Mouse (Mus musculus): ENCODE data around the gene Clstn2. TPM values are rescaled to one million over a fixed set of nuclear protein-coding genes. Genes with fewer than 3 reads are reported as not detected.

Clstn2 gene
- 0.54 and 0.55 TPM in 2 replicates for polyA plus RNA-seq (2016; fragmentation: Nextera tagmentation; extraction: Ambion mirVana)

- no peak within 1 kb of the TSS for H3K27ac ChIP-seq
- H3K27me3 ChIP-seq (replicated peaks) = peaks cover 49% of the 10 kb centered on the region
- no peak for ATAC-seq
- peaks cover 8% of the 10 kb centered on the region; the same call in 1 of the 2 replicates for H3K4me1 ChIP-seq
- H3K4me3 ChIP-seq = peak within 1 kb of the TSS; percentile 51
- 0 out of 2 replicates have a peak within 1 kb of the TSS, but pooled peaks have one; percentile 12 for H3K9ac ChIP-seq
- no peaks in the 10 kb centered on the region for H3K9me3 ChIP-seq (replicated peaks)
- H3K4me2 ChIP-seq = peak within 1 kb of the TSS; percentile 69
- H3K36me3 ChIP-seq = no peaks in the 10 kb centered on the region
- 5% methylated on average over 49 of the region's 73 CpGs for WGBS (ENCODE audit: insufficient replicate concordance)
These were observed at the start of gene Clstn2 for GRCm38 (mm10) chr9:98032573-98033272. Gene Clstn2 (minus strand): TSS chr9:98033181.

- 53% methylated on average over 5 of the region's 5 CpGs for WGBS (ENCODE audit: insufficient replicate concordance)
- Histone ChIP-seq H3K9ac (no peak overlapping the region), H3K27ac (no peak overlapping the region), H3K36me3 (no peaks in the 10 kb centered on the region), H3K9me3 (replicated peaks) (peaks cover 12% of the 10 kb centered on the region; the same call in 1 of the 2 replicates), H3K4me1 (no peaks in the 10 kb centered on the region), H3K27me3 (replicated peaks) (no peaks in the 10 kb centered on the region), H3K4me2 (no peak overlapping the region), H3K4me3 (no peak overlapping the region)
- no peak for ATAC-seq
These were observed 34.8 kb upstream of the Clstn2 start for GRCm38 (mm10) chr9:98067767-98068166.

DNA sequence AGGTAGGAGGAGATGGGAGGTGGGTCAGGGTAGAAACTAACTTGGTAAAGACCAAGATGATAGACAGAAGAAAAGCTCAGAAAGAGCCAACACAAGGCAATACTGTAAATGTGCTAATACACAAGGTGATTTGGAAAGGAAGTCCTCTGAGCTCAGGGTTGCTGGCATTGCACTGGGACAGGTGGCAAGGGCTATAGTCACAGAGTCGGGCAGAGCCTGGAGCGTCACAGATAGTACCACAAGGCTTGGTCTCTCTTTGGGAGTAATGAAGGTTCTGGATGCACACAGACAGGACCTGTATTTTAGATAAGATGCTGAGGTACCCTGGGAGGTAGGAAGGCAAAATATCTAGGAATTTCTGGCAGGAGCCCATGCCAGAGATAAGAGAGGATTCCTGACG, 28.7 kb upstream of the Clstn2 start:
- 38% methylated on average over 3 of the region's 3 CpGs for WGBS (ENCODE audit: insufficient replicate concordance)
- no peaks in the 10 kb centered on the region for H3K9me3 ChIP-seq (replicated peaks)
- no peak for ATAC-seq
- no peaks in the 10 kb centered on the region for H3K4me1 ChIP-seq
- H3K27me3 ChIP-seq (replicated peaks) = no peaks in the 10 kb centered on the region
- H3K4me3 ChIP-seq = no peak overlapping the region
- no peak overlapping the region for H3K27ac ChIP-seq
- H3K4me2 ChIP-seq = no peak overlapping the region
- no peak overlapping the region for H3K9ac ChIP-seq
- no peaks in the 10 kb centered on the region for H3K36me3 ChIP-seq

DNA sequence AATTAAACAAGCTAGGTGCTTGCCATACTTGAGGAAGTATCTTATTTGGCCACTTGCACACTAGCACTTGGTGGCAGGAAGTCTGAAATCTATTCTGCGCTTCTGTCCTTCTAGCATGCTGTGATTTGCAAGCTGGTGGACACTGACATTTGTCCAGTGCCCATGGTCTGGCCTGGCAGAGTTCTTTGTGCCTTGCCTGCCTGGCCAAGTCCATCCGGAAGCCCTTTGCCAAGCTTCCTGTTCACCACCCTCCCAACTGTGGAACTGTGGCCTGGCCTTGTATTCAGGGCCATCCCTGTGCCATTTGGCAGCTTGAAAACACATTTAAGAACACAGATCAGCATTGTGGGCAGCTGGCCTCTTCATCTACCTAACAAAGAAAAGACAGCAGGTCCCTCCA, 24.3 kb upstream of the Clstn2 start:
- Histone ChIP-seq H3K4me3 (no peak overlapping the region), H3K9me3 (replicated peaks) (no peaks in the 10 kb centered on the region), H3K36me3 (no peaks in the 10 kb centered on the region), H3K27ac (no peak overlapping the region), H3K4me2 (no peak overlapping the region), H3K9ac (no peak overlapping the region), H3K27me3 (replicated peaks) (no peaks in the 10 kb centered on the region), H3K4me1 (no peaks in the 10 kb centered on the region)
- WGBS (ENCODE audit: insufficient replicate concordance) = 74% methylated on average over 2 of the region's 2 CpGs
- no peak for ATAC-seq

- H3K9me3 ChIP-seq (replicated peaks) = no peaks in the 10 kb centered on the region
- no peak overlapping the region for H3K9ac ChIP-seq
- no peak for ATAC-seq
- H3K4me3 ChIP-seq = no peak overlapping the region
- H3K4me1 ChIP-seq = no peaks in the 10 kb centered on the region
- WGBS (ENCODE audit: insufficient replicate concordance) = 68% methylated on average over 12 of the region's 12 CpGs
- H3K4me2 ChIP-seq = no peak overlapping the region
- H3K27ac ChIP-seq = no peak overlapping the region
- H3K36me3 ChIP-seq = no peaks in the 10 kb centered on the region
- H3K27me3 ChIP-seq (replicated peaks) = no peaks in the 10 kb centered on the region
These were observed 18.4 kb upstream of the Clstn2 start for GRCm38 (mm10) chr9:98051343-98051742.

DNA sequence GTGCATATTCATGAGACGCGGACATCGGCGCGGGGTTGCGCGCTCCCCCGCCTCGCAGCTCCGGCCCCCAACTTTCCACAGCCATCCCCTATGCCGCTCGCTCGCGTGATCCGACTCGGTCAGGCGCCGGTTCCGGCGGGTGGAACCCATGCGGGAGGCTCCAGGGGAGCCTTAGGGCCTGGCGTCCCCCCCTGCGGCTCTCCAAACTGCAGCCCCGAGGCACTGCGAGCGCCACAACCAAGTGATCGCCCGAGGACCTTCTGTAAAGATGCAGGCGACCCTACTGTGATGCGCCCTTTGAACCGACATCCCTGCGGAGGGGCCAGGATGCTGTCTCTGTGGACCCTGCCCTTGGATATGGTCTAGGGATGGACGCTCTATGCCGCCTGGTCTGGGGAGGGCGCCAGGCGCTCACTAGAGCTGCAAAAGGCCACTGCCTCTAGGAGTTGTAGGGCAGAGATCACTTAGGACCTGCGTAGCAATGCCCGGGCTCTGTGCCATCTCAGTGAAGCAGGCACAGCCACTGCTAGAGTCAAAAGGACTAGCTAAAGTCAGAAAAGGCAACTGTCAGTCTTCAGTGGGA, 383 bp upstream of the Clstn2 start:
- no peaks in the 10 kb centered on the region for H3K36me3 ChIP-seq
- ATAC-seq = no peak
- H3K4me3 ChIP-seq = peak overlapping the region; percentile 51
- peak overlapping the region; percentile 69 for H3K4me2 ChIP-seq
- H3K27me3 ChIP-seq (replicated peaks) = peaks cover 49% of the 10 kb centered on the region
- H3K4me1 ChIP-seq = peaks cover 8% of the 10 kb centered on the region; the same call in 1 of the 2 replicates
- H3K27ac ChIP-seq = no peak overlapping the region
- WGBS (ENCODE audit: insufficient replicate concordance) = 3% methylated on average over 38 of the region's 38 CpGs
- H3K9me3 ChIP-seq (replicated peaks) = no peaks in the 10 kb centered on the region
- no peak overlapping the region for H3K9ac ChIP-seq

DNA sequence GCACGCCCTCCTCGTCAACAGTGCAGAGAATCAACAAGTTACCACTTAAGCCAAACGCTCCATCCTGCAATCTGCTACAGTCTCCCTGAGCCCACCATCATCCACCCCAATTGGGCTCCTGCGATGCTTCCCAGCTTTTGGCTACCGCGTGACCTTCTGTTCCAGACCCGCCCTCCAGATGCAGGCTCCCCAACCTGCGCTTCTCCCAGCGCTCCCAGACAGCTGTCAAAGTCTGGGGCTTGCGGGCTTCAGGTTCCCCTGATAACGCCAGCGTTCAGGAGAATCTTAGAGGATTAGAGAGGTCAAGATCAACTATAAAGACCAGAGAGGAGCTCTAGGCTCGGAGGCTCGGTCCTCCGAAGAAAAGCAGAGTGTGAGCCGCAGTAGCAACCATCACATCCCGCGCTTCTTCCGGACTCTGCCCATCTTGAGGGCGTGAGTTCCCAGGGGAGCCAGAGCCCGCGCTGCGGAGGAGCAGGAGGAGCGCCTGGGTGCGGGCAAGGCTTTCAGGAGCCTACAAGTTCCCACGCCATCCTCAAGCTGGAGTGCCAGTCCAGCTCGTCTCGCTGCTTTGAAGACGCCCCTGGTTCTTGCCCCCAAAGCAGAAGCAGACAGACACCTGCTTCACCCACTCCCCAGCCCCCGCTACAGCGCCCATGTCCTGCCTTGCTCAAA, 946 bp downstream of the Clstn2 start:
- WGBS (ENCODE audit: insufficient replicate concordance) = 3% methylated on average over 31 of the region's 31 CpGs
- no peak for ATAC-seq
- Histone ChIP-seq H3K4me2 (peak overlapping the region; percentile 69), H3K27me3 (replicated peaks) (peaks cover 49% of the 10 kb centered on the region), H3K9ac (no peak overlapping the region), H3K27ac (no peak overlapping the region), H3K36me3 (no peaks in the 10 kb centered on the region), H3K4me3 (peak overlapping the region; percentile 51), H3K9me3 (replicated peaks) (no peaks in the 10 kb centered on the region), H3K4me1 (peaks cover 8% of the 10 kb centered on the region; the same call in 1 of the 2 replicates)

DNA sequence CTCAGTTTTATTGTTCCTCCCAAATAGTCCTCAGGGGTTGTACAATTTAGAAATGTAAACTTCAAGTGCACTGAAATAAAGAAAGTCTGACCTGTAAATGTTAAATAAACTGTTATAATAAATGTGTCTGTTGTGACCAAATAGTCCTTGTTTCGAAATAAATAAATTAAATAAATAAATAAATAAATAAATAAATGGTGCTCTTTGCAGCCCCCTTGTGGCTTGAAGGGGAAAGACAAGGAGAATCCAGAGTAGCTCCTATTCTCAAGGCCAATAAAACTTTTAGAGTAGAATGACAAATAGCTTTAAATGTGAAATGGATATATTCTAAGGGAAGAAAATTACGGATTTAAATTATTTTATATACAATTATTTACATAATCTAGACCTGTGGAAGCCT, 2.3 kb downstream of the Clstn2 start:
- no peaks in the 10 kb centered on the region for H3K9me3 ChIP-seq (replicated peaks)
- H3K27ac ChIP-seq = no peak overlapping the region
- H3K4me3 ChIP-seq = no peak overlapping the region
- no peak overlapping the region for H3K9ac ChIP-seq
- ATAC-seq = no peak
- H3K4me2 ChIP-seq = no peak overlapping the region
- WGBS (ENCODE audit: insufficient replicate concordance) = 16% methylated on average over 2 of the region's 2 CpGs
- no peaks in the 10 kb centered on the region for H3K36me3 ChIP-seq
- H3K4me1 ChIP-seq = peaks cover 8% of the 10 kb centered on the region; the same call in 1 of the 2 replicates
- peaks cover 45% of the 10 kb centered on the region for H3K27me3 ChIP-seq (replicated peaks)

DNA sequence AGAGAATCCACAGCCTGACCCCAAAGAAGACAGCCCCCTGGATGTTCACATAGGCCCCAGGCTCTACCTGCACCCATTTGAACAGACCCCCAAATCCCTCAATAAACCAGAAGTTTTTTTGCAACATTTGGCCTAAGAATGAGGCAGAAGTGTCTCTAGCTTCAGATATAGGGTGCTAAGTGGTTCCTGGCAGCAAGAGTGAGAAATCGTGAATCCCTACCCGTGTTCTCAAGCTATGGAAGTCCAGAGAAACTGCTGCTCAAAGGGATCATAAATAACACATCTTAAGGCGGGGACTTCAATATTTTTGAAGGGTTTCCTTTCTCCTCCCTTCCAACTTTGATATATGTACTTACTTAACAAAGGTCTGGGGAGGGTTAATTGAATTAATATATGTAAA, 7.4 kb downstream of the Clstn2 start:
- Histone ChIP-seq H3K4me2 (no peak overlapping the region), H3K27ac (no peak overlapping the region), H3K9me3 (replicated peaks) (no peaks in the 10 kb centered on the region), H3K4me1 (no peaks in the 10 kb centered on the region), H3K36me3 (no peaks in the 10 kb centered on the region), H3K9ac (no peak overlapping the region), H3K4me3 (no peak overlapping the region), H3K27me3 (replicated peaks) (no peaks in the 10 kb centered on the region)
- 59% methylated on average over 3 of the region's 3 CpGs for WGBS (ENCODE audit: insufficient replicate concordance)
- no peak for ATAC-seq

DNA sequence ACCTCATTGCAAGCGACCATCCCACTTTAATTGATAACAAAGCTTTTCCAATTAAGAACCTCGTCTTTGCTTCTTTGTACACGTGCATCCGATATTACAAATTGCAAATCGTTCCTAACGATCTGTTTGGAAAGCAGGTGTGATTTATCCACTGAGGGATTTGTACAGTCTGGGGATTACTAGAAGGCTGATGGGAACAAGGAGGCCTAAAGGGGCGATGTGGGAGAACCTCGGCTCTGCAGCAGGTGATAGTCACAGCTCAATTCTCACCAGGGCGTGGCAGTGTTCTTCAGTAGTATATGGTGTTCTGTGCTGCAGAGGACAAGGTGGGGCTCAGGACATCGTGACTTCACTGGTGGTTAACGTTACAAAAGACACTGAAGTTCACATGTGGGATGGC, 9.9 kb downstream of the Clstn2 start:
- Histone ChIP-seq H3K4me1 (no peaks in the 10 kb centered on the region), H3K9ac (no peak overlapping the region), H3K36me3 (no peaks in the 10 kb centered on the region), H3K4me3 (no peak overlapping the region), H3K4me2 (no peak overlapping the region), H3K27ac (no peak overlapping the region), H3K9me3 (replicated peaks) (no peaks in the 10 kb centered on the region), H3K27me3 (replicated peaks) (no peaks in the 10 kb centered on the region)
- 69% methylated on average over 11 of the region's 11 CpGs for WGBS (ENCODE audit: insufficient replicate concordance)
- no peak for ATAC-seq

GRCm38 (mm10) chr9:98019876-98020275, 13.1 kb downstream of the Clstn2 start:
- no peak for ATAC-seq
- H3K9ac ChIP-seq = no peak overlapping the region
- no peaks in the 10 kb centered on the region for H3K27me3 ChIP-seq (replicated peaks)
- H3K27ac ChIP-seq = no peak overlapping the region
- no peaks in the 10 kb centered on the region for H3K4me1 ChIP-seq
- H3K4me3 ChIP-seq = no peak overlapping the region
- H3K36me3 ChIP-seq = no peaks in the 10 kb centered on the region
- 62% methylated on average over 2 of the region's 2 CpGs for WGBS (ENCODE audit: insufficient replicate concordance)
- H3K9me3 ChIP-seq (replicated peaks) = no peaks in the 10 kb centered on the region
- no peak overlapping the region for H3K4me2 ChIP-seq

DNA sequence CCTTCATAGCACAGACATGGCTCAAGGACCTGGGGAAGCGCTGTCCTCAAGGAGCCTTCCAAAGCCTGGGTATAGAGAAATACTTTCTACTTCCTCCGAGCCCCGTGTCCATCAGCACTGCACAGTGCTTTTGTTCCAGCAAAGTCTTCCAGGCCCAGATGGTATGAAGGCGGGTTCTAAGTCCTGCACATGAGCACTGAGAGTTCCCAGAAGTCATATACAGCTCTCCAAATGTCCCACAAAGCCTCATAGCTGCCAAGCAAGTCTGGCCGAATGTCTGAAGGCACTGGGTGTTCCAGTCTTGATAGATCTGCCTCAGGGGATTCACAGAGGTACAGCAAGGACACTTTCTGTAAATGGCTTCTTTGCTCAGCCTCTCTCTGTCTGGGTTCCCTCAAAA, 14.3 kb downstream of the Clstn2 start:
- ATAC-seq = no peak
- Histone ChIP-seq H3K9ac (no peak overlapping the region), H3K27me3 (replicated peaks) (no peaks in the 10 kb centered on the region), H3K36me3 (no peaks in the 10 kb centered on the region), H3K9me3 (replicated peaks) (no peaks in the 10 kb centered on the region), H3K4me1 (no peaks in the 10 kb centered on the region), H3K27ac (no peak overlapping the region), H3K4me2 (no peak overlapping the region), H3K4me3 (no peak overlapping the region)
- 70% methylated on average over 5 of the region's 5 CpGs for WGBS (ENCODE audit: insufficient replicate concordance)

Data from liver, embryonic 12.5 days (tissue).